Mouse (Mus musculus) testis, adult 2 months (tissue): Measurements from ENCODE around the gene Lgals4.

Experiments used
- CTCF ChIP-seq: fragments of 200-500 bp; IDR thresholded peaks from 2 replicates; pipeline ENCODE4 v1.5.1; 2012; ENCODE audit warnings: low read depth, mild to moderate bottlenecking, inconsistent platforms, low read length, moderate library complexity; ENCODE audit not compliant: control insufficient read depth, insufficient read depth, insufficient replicate concordance
- POLR2A ChIP-seq: fragments of 200-500 bp; IDR thresholded peaks from 2 replicates; pipeline ENCODE4 v1.6.1; 2012; ENCODE audit warnings: low read depth, mild to moderate bottlenecking, inconsistent platforms, low read length, moderate library complexity; ENCODE audit not compliant: control insufficient read depth

DNA sequence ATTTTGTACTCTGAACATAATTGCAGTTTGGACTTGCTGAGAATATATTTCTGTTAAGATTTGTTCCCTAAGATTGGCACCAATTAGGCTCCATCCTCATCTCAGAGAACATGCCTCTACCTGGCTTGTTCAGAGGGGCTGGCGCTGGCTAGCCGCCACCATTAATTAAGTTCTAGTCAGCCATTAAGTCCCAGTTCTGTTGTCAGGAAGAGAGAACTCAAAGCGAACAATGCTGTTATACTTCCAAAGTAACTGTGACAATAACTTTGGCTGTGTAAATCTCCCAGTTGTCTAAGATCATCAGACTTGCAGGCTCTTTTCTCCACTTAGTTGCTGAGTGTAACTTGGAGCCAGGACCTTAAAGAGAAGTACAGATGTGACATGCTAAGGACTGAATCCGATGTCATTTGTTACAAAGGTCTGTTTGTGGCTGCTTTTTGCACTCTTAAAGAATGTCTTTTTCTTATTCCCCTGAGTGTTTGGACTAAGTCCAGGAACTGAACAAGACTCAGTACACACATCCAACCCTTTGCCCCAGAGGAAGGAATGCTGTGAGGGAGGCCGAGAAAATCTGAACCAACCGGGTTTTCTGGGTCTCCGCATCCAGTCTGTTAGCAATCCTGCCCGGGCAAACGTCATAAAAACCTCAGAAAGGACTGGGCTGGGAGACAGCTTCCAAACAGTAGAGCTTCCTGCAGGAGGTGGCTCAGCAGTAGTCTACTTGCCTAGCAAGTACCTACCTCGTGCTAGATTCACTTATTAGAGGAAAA, 31.6 kb upstream of the Lgals4 start:
- TF ChIP-seq CTCF: no peak
- TF ChIP-seq POLR2A: no peak
